Mouse (Mus musculus): ENCODE data around the gene Cyb561d2.
A peak's percentile ranks its signal among the peaks of the same experiment; 100 is the strongest.
"Not testable (repeated sequence)": the region's sequence is repeated elsewhere in the genome, so short reads cannot be mapped to it uniquely, and the experiment has no call there.

The Cyb561d2 gene

GRCm38 (mm10) chr9:107541474-107542351, at the start of gene Cyb561d2, which contains the start of gene Nprl2:
TSS of gene Cyb561d2 (minus strand) at chr9:107542193.
TSS of gene Nprl2 (plus strand) at chr9:107542226.
- DNase-seq (ENCODE audit: low read depth, low spot score): peak; percentile 71

GRCm38 (mm10) chr9:107590773-107591060, 48.7 kb upstream of the Cyb561d2 start:
- no peak for DNase-seq (ENCODE audit: low read depth, low spot score)

- peak; percentile 54 for DNase-seq (ENCODE audit: low read depth, low spot score)
Measured at GRCm38 (mm10) chr9:107590058-107590772, 48.2 kb upstream of the Cyb561d2 start.

GRCm38 (mm10) chr9:107587833-107588639, 46.0 kb upstream of the Cyb561d2 start:
- peak; percentile 74 for DNase-seq (ENCODE audit: low read depth, low spot score)

GRCm38 (mm10) chr9:107586974-107587832, 45.2 kb upstream of the Cyb561d2 start, which contains the start of gene Ifrd2:
TSS of gene Ifrd2 (plus strand) at chr9:107587642.
- peak; percentile 97 for DNase-seq (ENCODE audit: low read depth, low spot score)

GRCm38 (mm10) chr9:107586504-107586903, 44.5 kb upstream of the Cyb561d2 start:
- DNase-seq (ENCODE audit: low read depth, low spot score): no peak

GRCm38 (mm10) chr9:107583174-107583573, 41.2 kb upstream of the Cyb561d2 start:
- DNase-seq (ENCODE audit: low read depth, low spot score): no peak

- DNase-seq (ENCODE audit: low read depth, low spot score): no peak
Measured at GRCm38 (mm10) chr9:107582509-107583062, 40.6 kb upstream of the Cyb561d2 start.

- no peak for DNase-seq (ENCODE audit: low read depth, low spot score)
Measured at GRCm38 (mm10) chr9:107581584-107581983, 39.6 kb upstream of the Cyb561d2 start.

GRCm38 (mm10) chr9:107580501-107581317, 38.7 kb upstream of the Cyb561d2 start, which contains the start of gene Hyal3:
TSS of gene Hyal3 (plus strand) at chr9:107580818.
- DNase-seq (ENCODE audit: low read depth, low spot score): peak; percentile 81

- DNase-seq (ENCODE audit: low read depth, low spot score): no peak
Measured at GRCm38 (mm10) chr9:107579023-107579900, 37.3 kb upstream of the Cyb561d2 start.

GRCm38 (mm10) chr9:107578587-107578986, 36.6 kb upstream of the Cyb561d2 start, which contains the start of gene Naa80:
TSS of gene Naa80 (plus strand) at chr9:107578887.
- DNase-seq (ENCODE audit: low read depth, low spot score): no peak

GRCm38 (mm10) chr9:107577871-107578270, 35.9 kb upstream of the Cyb561d2 start:
- DNase-seq (ENCODE audit: low read depth, low spot score): no peak

GRCm38 (mm10) chr9:107576357-107577107, 34.5 kb upstream of the Cyb561d2 start, which contains the start of gene Hyal1:
TSS of gene Hyal1 (plus strand) at chr9:107576927.
- DNase-seq (ENCODE audit: low read depth, low spot score): peak; percentile 81

- no peak for DNase-seq (ENCODE audit: low read depth, low spot score)
Measured at GRCm38 (mm10) chr9:107575579-107576356, 33.8 kb upstream of the Cyb561d2 start.

GRCm38 (mm10) chr9:107573774-107574173, 31.8 kb upstream of the Cyb561d2 start:
- not testable (repeated sequence) for DNase-seq (ENCODE audit: low read depth, low spot score)

GRCm38 (mm10) chr9:107572327-107572662, 30.3 kb upstream of the Cyb561d2 start:
- DNase-seq (ENCODE audit: low read depth, low spot score): no peak
